Mouse (Mus musculus) 3134 (cell line): ENCODE data around the gene Gm9376.

Source experiments
- DNase-seq: peaks from one replicate; pipeline ENCODE4 v3.0.0-alpha.2; 2011; ENCODE audit warnings: low spot score; ENCODE audit not compliant: insufficient read length; ENCODE audit errors: extremely low read depth

The Gm9376 gene

GRCm38 (mm10) chr14:118277704-118278498, 11.1 kb downstream of the Gm9376 start:
- DNase-seq: no peak

- DNase-seq: no peak
Measured at GRCm38 (mm10) chr14:118282272-118282671, 15.5 kb downstream of the Gm9376 start.

GRCm38 (mm10) chr14:118282917-118283316, 16.2 kb downstream of the Gm9376 start:
- no peak for DNase-seq

GRCm38 (mm10) chr14:118286096-118286495, 19.3 kb downstream of the Gm9376 start:
- no peak for DNase-seq

- no peak for DNase-seq
Measured at GRCm38 (mm10) chr14:118289133-118289532, 22.4 kb downstream of the Gm9376 start.

- no peak for DNase-seq
Measured at GRCm38 (mm10) chr14:118290009-118290408, 23.2 kb downstream of the Gm9376 start.

GRCm38 (mm10) chr14:118302606-118303005, 35.8 kb downstream of the Gm9376 start:
- DNase-seq: no peak

GRCm38 (mm10) chr14:118304560-118304959, 37.8 kb downstream of the Gm9376 start:
- DNase-seq: no peak

- no peak for DNase-seq
Measured at GRCm38 (mm10) chr14:118305951-118306350, 39.2 kb downstream of the Gm9376 start.

- no peak for DNase-seq
Measured at GRCm38 (mm10) chr14:118307060-118307459, 40.3 kb downstream of the Gm9376 start.

GRCm38 (mm10) chr14:118311703-118312102, 44.9 kb downstream of the Gm9376 start:
- DNase-seq: no peak

GRCm38 (mm10) chr14:118312664-118313063, 45.9 kb downstream of the Gm9376 start:
- no peak for DNase-seq

- DNase-seq: no peak
Measured at GRCm38 (mm10) chr14:118313931-118314330, 47.2 kb downstream of the Gm9376 start.

GRCm38 (mm10) chr14:118317260-118317659, 50.5 kb downstream of the Gm9376 start:
- DNase-seq: no peak
